Mouse (Mus musculus): Measurements from ENCODE around the gene L1cam. TPM values are rescaled to one million over a fixed set of nuclear protein-coding genes. Genes with fewer than 3 reads are reported as not detected.

Gene L1cam
- polyA plus RNA-seq, 1 experiment: 0.65 TPM

GRCm38 (mm10) chrX:73824185-73825151 is 71.4 kb downstream of the L1cam start, which contains the start of gene Pdzd4:
Pdzd4 (minus strand) TSS chrX:73824969.
- Histone ChIP-seq H3K4me3 (no peak within 1 kb of the TSS), H3ac (ENCODE audit: control insufficient read depth, insufficient read length) (no peak within 1 kb of the TSS), H3K79me2 (ENCODE audit: control insufficient read depth, insufficient read depth) (no peaks in the 10 kb centered on the region), H3K27me3 (ENCODE audit: control insufficient read depth, insufficient read depth, insufficient read length) (peaks cover 12% of the 10 kb centered on the region), H3K4me2 (ENCODE audit: low read depth) (peak within 1 kb of the TSS; percentile 12), H3K36me3 (ENCODE audit: control insufficient read depth, insufficient read depth) (no peaks in the 10 kb centered on the region)
- TF ChIP-seq TCF3 (IDR thresholded peaks at IDR 0.05; ENCODE audit: insufficient read length, low read depth): no peak
- no peak for TF ChIP-seq POLR2AphosphoS2 (IDR thresholded peaks at IDR 0.05; ENCODE audit: insufficient read length, low read depth)
- no peak for TF ChIP-seq USF1 (IDR thresholded peaks at IDR 0.05; ENCODE audit: low read depth)
- TF ChIP-seq POLR2A (IDR thresholded peaks at IDR 0.05; ENCODE audit: insufficient read length, low read depth): no peak

- Histone ChIP-seq H3K27me3 (ENCODE audit: control insufficient read depth, insufficient read depth, insufficient read length) (peaks cover 12% of the 10 kb centered on the region), H3K36me3 (ENCODE audit: control insufficient read depth, insufficient read depth) (no peaks in the 10 kb centered on the region), H3K79me2 (ENCODE audit: control insufficient read depth, insufficient read depth) (no peaks in the 10 kb centered on the region), H3ac (ENCODE audit: control insufficient read depth, insufficient read length) (no peak overlapping the region), H3K4me3 (no peak overlapping the region), H3K4me2 (ENCODE audit: low read depth) (no peak overlapping the region)
- TF ChIP-seq SRF (IDR thresholded peaks at IDR 0.05; ENCODE audit: control insufficient read depth, insufficient read length, low read depth) (no peak), USF1 (IDR thresholded peaks at IDR 0.05; ENCODE audit: low read depth) (no peak), TCF3 (IDR thresholded peaks at IDR 0.05; ENCODE audit: insufficient read length, low read depth) (no peak), MYOD1 (IDR thresholded peaks at IDR 0.05; ENCODE audit: control insufficient read depth in 1 of 3, insufficient read length in 2 of 3, low read depth in 2 of 3) (no peak), E2F4 (IDR thresholded peaks at IDR 0.05; ENCODE audit: insufficient read depth) (no peak)
Measured at GRCm38 (mm10) chrX:73823747-73824146, 72.2 kb downstream of the L1cam start.

- Histone ChIP-seq H3K4me2 (ENCODE audit: low read depth) (no peak overlapping the region), H3K4me3 (no peak overlapping the region), H3K27me3 (ENCODE audit: control insufficient read depth, insufficient read depth, insufficient read length) (peaks cover 7% of the 10 kb centered on the region), H3K79me2 (ENCODE audit: control insufficient read depth, insufficient read depth) (no peaks in the 10 kb centered on the region), H3ac (ENCODE audit: control insufficient read depth, insufficient read length) (no peak overlapping the region), H3K36me3 (ENCODE audit: control insufficient read depth, insufficient read depth) (no peaks in the 10 kb centered on the region)
- TF ChIP-seq USF1 (IDR thresholded peaks at IDR 0.05; ENCODE audit: low read depth) (no peak), CEBPB (IDR thresholded peaks at IDR 0.05; ENCODE audit: insufficient read depth, poor library complexity, severe bottlenecking) (no peak), SRF (IDR thresholded peaks at IDR 0.05; ENCODE audit: control insufficient read depth, insufficient read length, low read depth) (no peak), MAX (IDR thresholded peaks at IDR 0.05; ENCODE audit: low read depth) (no peak), POLR2A (IDR thresholded peaks at IDR 0.05; ENCODE audit: insufficient read length, low read depth) (no peak), REST (IDR thresholded peaks at IDR 0.05; ENCODE audit: insufficient read depth, insufficient read length) (no peak)
Measured at GRCm38 (mm10) chrX:73816596-73817314, 79.2 kb downstream of the L1cam start.

GRCm38 (mm10) chrX:73815072-73815471 is 80.8 kb downstream of the L1cam start:
- Histone ChIP-seq H3K27me3 (ENCODE audit: control insufficient read depth, insufficient read depth, insufficient read length) (peaks cover 7% of the 10 kb centered on the region), H3K79me2 (ENCODE audit: control insufficient read depth, insufficient read depth) (no peaks in the 10 kb centered on the region), H3K4me3 (no peak overlapping the region), H3K36me3 (ENCODE audit: control insufficient read depth, insufficient read depth) (no peaks in the 10 kb centered on the region), H3K4me2 (ENCODE audit: low read depth) (no peak overlapping the region), H3ac (ENCODE audit: control insufficient read depth, insufficient read length) (no peak overlapping the region)
- TF ChIP-seq POLR2A (IDR thresholded peaks at IDR 0.05; ENCODE audit: insufficient read length, low read depth) (no peak), MYOD1 (IDR thresholded peaks at IDR 0.05; ENCODE audit: control insufficient read depth in 1 of 3, insufficient read length in 2 of 3, low read depth in 2 of 3) (no peak), MYOG (IDR thresholded peaks at IDR 0.05; ENCODE audit: control insufficient read depth in 1 of 3, insufficient read depth in 1 of 3, insufficient read length in 2 of 3, low read depth in 2 of 3) (no peak), TCF3 (IDR thresholded peaks at IDR 0.05; ENCODE audit: insufficient read length, low read depth) (no peak), USF1 (IDR thresholded peaks at IDR 0.05; ENCODE audit: low read depth) (no peak), CEBPB (IDR thresholded peaks at IDR 0.05; ENCODE audit: insufficient read depth, poor library complexity, severe bottlenecking) (no peak), SRF (IDR thresholded peaks at IDR 0.05; ENCODE audit: control insufficient read depth, insufficient read length, low read depth) (no peak), POLR2AphosphoS2 (IDR thresholded peaks at IDR 0.05; ENCODE audit: insufficient read length, low read depth) (no peak), TCF12 (IDR thresholded peaks at IDR 0.05; ENCODE audit: insufficient read depth, poor library complexity, severe bottlenecking) (no peak)

- H3K27me3 ChIP-seq (ENCODE audit: control insufficient read depth, insufficient read depth, insufficient read length): no peaks in the 10 kb centered on the region
- H3K79me2 ChIP-seq (ENCODE audit: control insufficient read depth, insufficient read depth): no peaks in the 10 kb centered on the region
- no peaks in the 10 kb centered on the region for H3K36me3 ChIP-seq (ENCODE audit: control insufficient read depth, insufficient read depth)
- no peak overlapping the region for H3ac ChIP-seq (ENCODE audit: control insufficient read depth, insufficient read length)
- TF ChIP-seq POLR2A (IDR thresholded peaks at IDR 0.05; ENCODE audit: insufficient read length, low read depth) (no peak), SRF (IDR thresholded peaks at IDR 0.05; ENCODE audit: control insufficient read depth, insufficient read length, low read depth) (no peak), MYOG (IDR thresholded peaks at IDR 0.05; ENCODE audit: control insufficient read depth in 1 of 3, insufficient read depth in 1 of 3, insufficient read length in 2 of 3, low read depth in 2 of 3) (no peak), USF1 (IDR thresholded peaks at IDR 0.05; ENCODE audit: low read depth) (no peak), POLR2AphosphoS2 (IDR thresholded peaks at IDR 0.05; ENCODE audit: insufficient read length, low read depth) (no peak), TCF12 (IDR thresholded peaks at IDR 0.05; ENCODE audit: insufficient read depth, poor library complexity, severe bottlenecking) (no peak), MYOD1 (IDR thresholded peaks at IDR 0.05; ENCODE audit: control insufficient read depth in 1 of 3, insufficient read length in 2 of 3, low read depth in 2 of 3) (no peak), CEBPB (IDR thresholded peaks at IDR 0.05; ENCODE audit: insufficient read depth, poor library complexity, severe bottlenecking) (no peak), E2F4 (IDR thresholded peaks at IDR 0.05; ENCODE audit: insufficient read depth) (no peak), TCF3 (IDR thresholded peaks at IDR 0.05; ENCODE audit: insufficient read length, low read depth) (no peak), MAX (IDR thresholded peaks at IDR 0.05; ENCODE audit: low read depth) (no peak), REST (IDR thresholded peaks at IDR 0.05; ENCODE audit: insufficient read depth, insufficient read length) (no peak)
- H3K4me2 ChIP-seq (ENCODE audit: low read depth): no peak overlapping the region
- H3K4me3 ChIP-seq: no peak overlapping the region
Measured at GRCm38 (mm10) chrX:73805814-73806213, 90.1 kb downstream of the L1cam start.
